Mouse (Mus musculus) MEL (cell line): ENCODE measurements around the gene Cd38. TPM values are rescaled to one million over a fixed set of nuclear protein-coding genes. Genes with fewer than 3 reads are reported as not detected.
A peak's percentile ranks its signal among the peaks of the same experiment; 100 is the strongest.

Experiments used
- DNase-seq: peaks from one replicate; pipeline ENCODE4 v3.0.0; 2011; ENCODE audit warnings: low read depth, low spot score
- H3K27ac ChIP-seq: 2 replicates; pipeline ENCODE4 v1.5.1; 2012; ENCODE audit warnings: low read depth, mild to moderate bottlenecking, control low read depth, low read length, moderate library complexity; ENCODE audit not compliant: control insufficient read depth
- H3K27me3 ChIP-seq, 2 experiments: fragments of 150-350 bp in 1 of 2; sonication (generic) in 1 of 2; 2 replicates each; pipeline ENCODE4 v1.6.1; 2012; ENCODE audit warnings: low read length in 2 of 2, mild to moderate bottlenecking in 2 of 2, improper control_type of control experiment in 1 of 2, moderate library complexity in 1 of 2; ENCODE audit not compliant: insufficient read depth in 2 of 2, control insufficient read depth in 1 of 2
- H3K36me3 ChIP-seq, 2 experiments: 2 replicates each; pipeline ENCODE4 v1.6.1; 2012 to 2014; ENCODE audit warnings: low read length in 2 of 2, improper control_type of control experiment in 1 of 2, inconsistent platforms in 1 of 2, mild to moderate bottlenecking in 1 of 2; ENCODE audit not compliant: insufficient read depth in 2 of 2, control insufficient read depth in 1 of 2
- H3K4me1 ChIP-seq, 2 experiments: fragments of 150-350 bp in 1 of 2; sonication (generic) in 1 of 2; 2 replicates each; pipeline ENCODE4 v1.6.1; 2012; ENCODE audit warnings: low read length in 2 of 2, improper control_type of control experiment in 1 of 2, mild to moderate bottlenecking in 1 of 2; ENCODE audit not compliant: insufficient read depth in 2 of 2, control insufficient read depth in 1 of 2
- H3K4me3 ChIP-seq, 2 experiments: fragments of 150-350 bp in 1 of 2; sonication (generic) in 1 of 2; 2 replicates each; pipeline ENCODE4 v1.5.1; 2012; ENCODE audit warnings: low read depth in 2 of 2, low read length in 2 of 2, mild to moderate bottlenecking in 2 of 2, moderate library complexity in 2 of 2, control low read depth in 1 of 2, improper control_type of control experiment in 1 of 2; ENCODE audit not compliant: control insufficient read depth in 1 of 2, insufficient read depth in 1 of 2
- H3K79me2 ChIP-seq: 2 replicates; pipeline ENCODE4 v1.6.1; 2012; ENCODE audit warnings: mild to moderate bottlenecking, low read length, moderate library complexity; ENCODE audit not compliant: control insufficient read depth, poor library complexity, insufficient read depth
- H3K9ac ChIP-seq: 2 replicates; pipeline ENCODE4 v1.6.1; 2012; ENCODE audit warnings: low read depth, mild to moderate bottlenecking, control low read depth, low read length, moderate library complexity; ENCODE audit not compliant: control insufficient read depth, poor library complexity, severe bottlenecking
- H3K9me3 ChIP-seq: fragments of 150-350 bp; sonication (generic); replicated peaks from 2 replicates; pipeline ENCODE4 v1.6.1; 2012; ENCODE audit warnings: mild to moderate bottlenecking, low read length, improper control_type of control experiment, moderate library complexity; ENCODE audit not compliant: insufficient read depth
- CTCF ChIP-seq, 3 experiments: IDR thresholded peaks in 2 of 3; conservative IDR thresholded peaks in 1 of 3; 2 replicates each; pipeline ENCODE4 v1.5.1; 2011 to 2012; ENCODE audit warnings: low read length in 3 of 3, low read depth in 2 of 3, mild to moderate bottlenecking in 2 of 3, improper control_type of control experiment in 1 of 3, inconsistent platforms in 1 of 3, mixed read lengths in 1 of 3, moderate library complexity in 1 of 3; ENCODE audit not compliant: control insufficient read depth in 1 of 3, insufficient read depth in 1 of 3, poor library complexity in 1 of 3, severe bottlenecking in 1 of 3
- ELF1 ChIP-seq: IDR thresholded peaks from 2 replicates; pipeline ENCODE4 v1.6.1; 2014; ENCODE audit warnings: low read depth, mild to moderate bottlenecking, inconsistent platforms, low read length, improper control_type of control experiment, moderate library complexity
- ETS1 ChIP-seq: IDR thresholded peaks from 2 replicates; pipeline ENCODE4 v1.6.1; 2012; ENCODE audit warnings: low read depth, mild to moderate bottlenecking, inconsistent platforms, low read length, improper control_type of control experiment, moderate library complexity
- GABPA ChIP-seq: IDR thresholded peaks from 2 replicates; pipeline ENCODE4 v1.6.1; 2012; ENCODE audit warnings: low read depth, mild to moderate bottlenecking, inconsistent platforms, low read length, improper control_type of control experiment, moderate library complexity
- GATA1 ChIP-seq: IDR thresholded peaks from 2 replicates; pipeline ENCODE4 v1.6.1; 2011; ENCODE audit warnings: low read depth, low read length, improper control_type of control experiment
- HCFC1 ChIP-seq: IDR thresholded peaks from 2 replicates; pipeline ENCODE4 v1.6.1; 2012; ENCODE audit warnings: low read depth, mild to moderate bottlenecking, inconsistent platforms, low read length, improper control_type of control experiment, moderate library complexity
- KAT2A ChIP-seq: conservative IDR thresholded peaks from 2 replicates; pipeline ENCODE4 v1.6.1; 2012; ENCODE audit warnings: low read depth, low read length, improper control_type of control experiment, inconsistent platforms
- MYC ChIP-seq: IDR thresholded peaks from 2 replicates; pipeline ENCODE4 v1.6.1; 2011; ENCODE audit warnings: low read depth, mild to moderate bottlenecking, low read length, improper control_type of control experiment, moderate library complexity
- NELFE ChIP-seq: IDR thresholded peaks from 2 replicates; pipeline ENCODE4 v1.6.1; 2011; ENCODE audit warnings: low read depth, low read length, improper control_type of control experiment
- NRF1 ChIP-seq: IDR thresholded peaks from 2 replicates; pipeline ENCODE4 v1.6.1; 2014; ENCODE audit warnings: low read depth, mild to moderate bottlenecking, inconsistent platforms, low read length, improper control_type of control experiment, moderate library complexity; ENCODE audit not compliant: poor library complexity, insufficient read depth, severe bottlenecking
- POLR2A ChIP-seq, 2 experiments: IDR thresholded peaks; 2 replicates each; pipeline ENCODE4 v1.6.1; 2011 to 2012; ENCODE audit warnings: low read length in 2 of 2, mild to moderate bottlenecking in 2 of 2, control low read depth in 1 of 2, improper control_type of control experiment in 1 of 2, low read depth in 1 of 2, moderate library complexity in 1 of 2; ENCODE audit not compliant: control insufficient read depth in 1 of 2, insufficient read depth in 1 of 2, poor library complexity in 1 of 2
- RAD21 ChIP-seq: IDR thresholded peaks from 2 replicates; pipeline ENCODE4 v1.6.1; 2011; ENCODE audit warnings: mild to moderate bottlenecking, low read depth, low read length, improper control_type of control experiment
- RCOR1 ChIP-seq: IDR thresholded peaks from 2 replicates; pipeline ENCODE4 v1.6.1; 2012; ENCODE audit warnings: low read depth, mild to moderate bottlenecking, inconsistent platforms, low read length, improper control_type of control experiment
- SIN3A ChIP-seq: IDR thresholded peaks from 2 replicates; pipeline ENCODE4 v1.6.1; 2012; ENCODE audit warnings: low read length, improper control_type of control experiment, inconsistent platforms
- SMC3 ChIP-seq: IDR thresholded peaks from 2 replicates; pipeline ENCODE4 v1.6.1; 2011; ENCODE audit warnings: low read depth, low read length, improper control_type of control experiment
- TAL1 ChIP-seq: IDR thresholded peaks from 2 replicates; pipeline ENCODE4 v1.6.1; 2012; ENCODE audit warnings: mild to moderate bottlenecking, inconsistent platforms, low read length, moderate library complexity, mixed read lengths
- TCF12 ChIP-seq: IDR thresholded peaks from 2 replicates; pipeline ENCODE4 v1.6.1; 2014; ENCODE audit warnings: low read depth, mild to moderate bottlenecking, inconsistent platforms, low read length, improper control_type of control experiment, moderate library complexity
- UBTF ChIP-seq: IDR thresholded peaks from 2 replicates; pipeline ENCODE4 v1.6.1; 2012; ENCODE audit warnings: low read depth, mild to moderate bottlenecking, inconsistent platforms, low read length, improper control_type of control experiment, moderate library complexity, borderline replicate concordance; ENCODE audit not compliant: insufficient read depth
- ZNF384 ChIP-seq: IDR thresholded peaks from 2 replicates; pipeline ENCODE4 v1.6.1; 2012; ENCODE audit warnings: low read depth, mild to moderate bottlenecking, inconsistent platforms, low read length, improper control_type of control experiment
- polyA plus RNA-seq, 2 experiments: library from polyadenylated mRNA; stranded (reverse) in 1 of 2; unstranded in 1 of 2; fragments of >175 nt in 1 of 2; fragments of >200 nt in 1 of 2; gene quantifications; 2 replicates each; pipeline versions ENCODE4 v1.2.1 to v1.2.4; 2012; ENCODE audit warnings: low replicate concordance in 2 of 2, low read depth in 1 of 2; ENCODE audit not compliant: insufficient read length in 2 of 2, insufficient read depth in 1 of 2, missing spikeins in 1 of 2
- total RNA-seq: library from RNA; depleted of rRNA; stranded (reverse); fragments of 300-350 nt; gene quantifications from 2 replicates; pipeline ENCODE4 v1.2.3, GENCODE M21; 2012

Cd38 gene
- total and polyA plus RNA-seq, 3 experiments: not detected

GRCm38 (mm10) chr5:43827366-43827765 is 41.0 kb upstream of the Cd38 start:
- no peak for TF ChIP-seq POLR2A (IDR thresholded peaks at IDR 0.05; ENCODE audit: control insufficient read depth in 1 of 2, insufficient read depth in 1 of 2, low read depth in 1 of 2, low read length in 2 of 2, poor library complexity in 1 of 2)
- TF ChIP-seq ELF1: no peak
- TF ChIP-seq GABPA: no peak
- TF ChIP-seq ZNF384: no peak
- no peak for TF ChIP-seq HCFC1
- TF ChIP-seq RCOR1: no peak
- no peak for TF ChIP-seq NRF1
- TF ChIP-seq MYC: no peak
- TF ChIP-seq NELFE: no peak
- TF ChIP-seq TCF12: no peak
- TF ChIP-seq GATA1: no peak
- TF ChIP-seq SIN3A: no peak
- no peak for TF ChIP-seq ETS1
- TF ChIP-seq KAT2A: no peak
- TF ChIP-seq TAL1: no peak
- no peak for TF ChIP-seq SMC3
- no peak for TF ChIP-seq CTCF (IDR thresholded peaks at IDR 0.05 in 2 of 3, conservative IDR thresholded peaks at IDR 0.05 in 1 of 3; ENCODE audit: control insufficient read depth in 1 of 3, insufficient read depth in 1 of 3, low read depth in 2 of 3, low read length in 3 of 3, poor library complexity in 1 of 3, severe bottlenecking in 1 of 3)
- no peak for TF ChIP-seq RAD21
- no peak for TF ChIP-seq UBTF
- no peak for DNase-seq
- no peak overlapping the region for H3K9ac ChIP-seq
- H3K36me3 ChIP-seq: no peaks in the 10 kb centered on the region
- H3K79me2 ChIP-seq: no peaks in the 10 kb centered on the region
- H3K4me1 ChIP-seq: no peaks in the 10 kb centered on the region
- H3K27ac ChIP-seq: no peak overlapping the region
- peaks cover 0 to 5% of the 10 kb centered on the region in 2 experiments; a peak in 2 of 4 replicates for H3K27me3 ChIP-seq
- no peak overlapping the region for H3K4me3 ChIP-seq
- H3K9me3 ChIP-seq: no peaks in the 10 kb centered on the region

GRCm38 (mm10) chr5:43836590-43836989 is 31.8 kb upstream of the Cd38 start:
- TF ChIP-seq CTCF (IDR thresholded peaks at IDR 0.05 in 2 of 3, conservative IDR thresholded peaks at IDR 0.05 in 1 of 3; ENCODE audit: control insufficient read depth in 1 of 3, insufficient read depth in 1 of 3, low read depth in 2 of 3, low read length in 3 of 3, poor library complexity in 1 of 3, severe bottlenecking in 1 of 3) (peak in 2 of 3 experiments; percentile 7 to 43; a peak in 2 of 6 replicates), UBTF (no peak), SMC3 (peak; percentile 39), RAD21 (peak; percentile 9; the same call in 1 of the 2 replicates), GATA1 (no peak)
- no peak overlapping the region for H3K4me3 ChIP-seq
- H3K9ac ChIP-seq: no peak overlapping the region
- no peaks in the 10 kb centered on the region for H3K27me3 ChIP-seq
- H3K79me2 ChIP-seq: no peaks in the 10 kb centered on the region
- H3K36me3 ChIP-seq: no peaks in the 10 kb centered on the region; a peak in 1 of 4 replicates
- DNase-seq: no peak
- H3K4me1 ChIP-seq: peaks cover 0 to 2% of the 10 kb centered on the region in 2 experiments; a peak in 1 of 4 replicates
- H3K9me3 ChIP-seq: no peaks in the 10 kb centered on the region
- no peak overlapping the region for H3K27ac ChIP-seq
